Mouse (Mus musculus) forelimb bud, embryonic 11.5 days (tissue): Measurements from ENCODE around the gene 4933411K16Rik.
A peak's percentile ranks its signal among the peaks of the same experiment; 100 is the strongest.

ENCODE experiments used
- DNase-seq: peaks from one replicate; pipeline ENCODE4 v3.0.0-alpha.2; 2012; ENCODE audit warnings: low read depth, low spot score

4933411K16Rik gene

GRCm38 (mm10) chr19:42035456-42036248 lies 16.4 kb upstream of the 4933411K16Rik start, which contains the start of gene Ankrd2:
TSS of gene Ankrd2 (plus strand) at chr19:42036000.
- DNase-seq, result peak; percentile 71

- no peak for DNase-seq
Measured at GRCm38 (mm10) chr19:42036357-42036756, 15.7 kb upstream of the 4933411K16Rik start.

- DNase-seq, result no peak
Measured at GRCm38 (mm10) chr19:42037167-42037702, 14.8 kb upstream of the 4933411K16Rik start.

- no peak for DNase-seq
Measured at GRCm38 (mm10) chr19:42038310-42038709, 13.7 kb upstream of the 4933411K16Rik start.

- no peak for DNase-seq
Measured at GRCm38 (mm10) chr19:42043988-42044387, 8.1 kb upstream of the 4933411K16Rik start.

GRCm38 (mm10) chr19:42045269-42046102 lies 6.6 kb upstream of the 4933411K16Rik start, which contains the start of gene Hoga1:
TSS of gene Hoga1 (plus strand) at chr19:42045610.
- peak; percentile 79 for DNase-seq

- DNase-seq, result no peak
Measured at GRCm38 (mm10) chr19:42050251-42050650, 1.8 kb upstream of the 4933411K16Rik start.

GRCm38 (mm10) chr19:42051351-42051750 lies 697 bp upstream of the 4933411K16Rik start:
- DNase-seq, result no peak

GRCm38 (mm10) chr19:42054255-42054654 lies 2.2 kb downstream of the 4933411K16Rik start:
- no peak for DNase-seq

GRCm38 (mm10) chr19:42055881-42056280 lies 3.8 kb downstream of the 4933411K16Rik start:
- DNase-seq, result no peak

GRCm38 (mm10) chr19:42056719-42057409 lies 4.8 kb downstream of the 4933411K16Rik start:
- no peak for DNase-seq

- no peak for DNase-seq
Measured at GRCm38 (mm10) chr19:42058426-42058825, 6.4 kb downstream of the 4933411K16Rik start.

GRCm38 (mm10) chr19:42061443-42061842 lies 9.4 kb downstream of the 4933411K16Rik start:
- DNase-seq, result no peak

GRCm38 (mm10) chr19:42068441-42069240 lies 16.6 kb downstream of the 4933411K16Rik start:
- DNase-seq, result no peak

- DNase-seq, result no peak
Measured at GRCm38 (mm10) chr19:42069241-42069525, 17.1 kb downstream of the 4933411K16Rik start.

GRCm38 (mm10) chr19:42071221-42071620 lies 19.2 kb downstream of the 4933411K16Rik start:
- no peak for DNase-seq

GRCm38 (mm10) chr19:42071886-42072608 lies 20.0 kb downstream of the 4933411K16Rik start:
- DNase-seq, result no peak

GRCm38 (mm10) chr19:42072802-42073201 lies 20.8 kb downstream of the 4933411K16Rik start:
- DNase-seq, result no peak

- no peak for DNase-seq
Measured at GRCm38 (mm10) chr19:42075051-42075450, 23.0 kb downstream of the 4933411K16Rik start.

- DNase-seq, result no peak
Measured at GRCm38 (mm10) chr19:42075992-42076391, 23.9 kb downstream of the 4933411K16Rik start.
